Mouse (Mus musculus): ENCODE data around the gene Clip2. TPM values are rescaled to one million over a fixed set of nuclear protein-coding genes. Genes with fewer than 3 reads are reported as not detected.

The Clip2 gene
- polyA plus RNA-seq, 1 experiment from 2014 or later: 4.7 TPM

DNA sequence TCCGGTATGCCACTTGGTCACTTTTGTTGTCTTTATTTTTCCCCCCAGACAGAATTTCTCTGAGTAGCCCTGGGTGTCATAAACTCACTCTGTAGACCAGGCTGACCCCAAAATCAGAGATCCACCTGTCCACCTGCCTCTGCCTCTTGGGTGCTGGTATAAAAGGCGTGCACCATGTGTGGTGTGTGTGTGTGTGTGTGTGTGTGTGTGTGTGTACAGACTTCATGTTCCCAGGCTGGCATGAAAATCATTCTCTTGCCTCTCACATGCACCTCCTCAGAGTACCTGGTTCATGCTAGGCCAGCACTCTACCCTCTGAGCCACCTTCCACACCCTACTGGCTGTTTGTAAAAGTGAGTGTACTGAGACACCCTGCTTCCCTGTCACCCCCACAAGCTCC, 89.9 kb downstream of the Clip2 start:
- Histone ChIP-seq H3K36me3 (ENCODE audit: control insufficient read depth, insufficient read depth, low read length) (no peaks in the 10 kb centered on the region), H3K27me3 (replicated peaks; ENCODE audit: control insufficient read depth, insufficient read depth, low read length) (no peaks in the 10 kb centered on the region), H3K4me3 (ENCODE audit: low read depth, low read length) (no peak overlapping the region), H3K9ac (ENCODE audit: low read length) (no peak overlapping the region), H3K27ac (ENCODE audit: low read depth) (no peak overlapping the region), H3K4me1 (replicated peaks; ENCODE audit: control insufficient read depth, insufficient read depth, low read length) (peaks cover 11% of the 10 kb centered on the region), H3K4me2 (ENCODE audit: low read length) (no peak overlapping the region), H3K9me3 (ENCODE audit: control insufficient read depth, low read length) (no peaks in the 10 kb centered on the region)
- WGBS: 74% methylated on average over 2 of the region's 2 CpGs
- ATAC-seq (replicated peaks; ENCODE audit: low FRiP score, low TSS enrichment, low read depth): no peak
- no peak for DNase-seq (ENCODE audit: low spot score)

DNA sequence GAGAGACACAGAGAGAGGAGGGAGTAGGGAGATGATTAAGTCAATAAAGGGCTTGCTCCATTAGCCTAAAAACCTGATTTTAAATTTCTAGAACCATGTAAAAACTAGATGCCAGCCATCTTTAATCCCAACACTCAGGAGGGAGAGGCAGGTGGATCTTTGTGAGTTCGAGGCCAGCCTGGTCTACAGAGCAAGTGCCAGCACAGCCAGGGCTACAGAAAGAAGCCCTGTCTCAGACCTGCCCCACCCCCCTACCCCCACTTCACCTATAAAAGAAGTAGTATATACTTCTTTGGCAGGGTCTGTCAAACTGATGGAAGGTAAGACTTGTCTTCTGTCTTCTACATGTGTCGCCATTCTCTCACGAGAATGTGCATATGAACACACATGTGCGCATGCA, 91.7 kb downstream of the Clip2 start:
- Histone ChIP-seq H3K4me1 (replicated peaks; ENCODE audit: control insufficient read depth, insufficient read depth, low read length) (no peaks in the 10 kb centered on the region), H3K4me2 (ENCODE audit: low read length) (no peak overlapping the region), H3K36me3 (ENCODE audit: control insufficient read depth, insufficient read depth, low read length) (no peaks in the 10 kb centered on the region), H3K4me3 (ENCODE audit: low read depth, low read length) (no peak overlapping the region), H3K9me3 (ENCODE audit: control insufficient read depth, low read length) (no peaks in the 10 kb centered on the region), H3K27me3 (replicated peaks; ENCODE audit: control insufficient read depth, insufficient read depth, low read length) (no peaks in the 10 kb centered on the region), H3K27ac (ENCODE audit: low read depth) (no peak overlapping the region), H3K9ac (ENCODE audit: low read length) (no peak overlapping the region)
- DNase-seq (ENCODE audit: low spot score) (no peak), ATAC-seq (replicated peaks; ENCODE audit: low FRiP score, low TSS enrichment, low read depth) (no peak)
- 97% methylated on average over 4 of the region's 4 CpGs for WGBS

DNA sequence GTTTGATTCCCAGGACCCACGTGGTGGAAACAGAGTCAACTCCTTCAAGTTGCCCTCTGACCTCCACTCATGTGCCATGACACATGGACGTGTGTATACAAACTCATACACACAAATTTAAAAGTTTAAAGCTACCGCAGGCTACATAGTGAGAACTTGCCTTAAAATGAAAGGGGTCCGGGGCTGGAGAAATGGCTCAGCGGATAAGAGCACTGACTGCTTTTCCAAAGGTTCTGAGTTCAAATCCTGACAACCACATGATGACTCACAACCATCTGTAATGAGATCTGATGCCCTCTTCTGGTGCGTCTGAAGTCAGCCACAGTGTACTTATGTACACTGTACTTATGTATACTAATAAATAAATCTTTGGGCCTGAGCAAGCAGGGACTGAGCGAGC, 93.1 kb downstream of the Clip2 start:
- H3K4me1 ChIP-seq (replicated peaks; ENCODE audit: control insufficient read depth, insufficient read depth, low read length): peaks cover 5% of the 10 kb centered on the region; the same call in 1 of the 2 replicates
- no peak overlapping the region for H3K9ac ChIP-seq (ENCODE audit: low read length)
- H3K4me3 ChIP-seq (ENCODE audit: low read depth, low read length): no peak overlapping the region
- ATAC-seq (replicated peaks; ENCODE audit: low FRiP score, low TSS enrichment, low read depth): no peak
- H3K27ac ChIP-seq (ENCODE audit: low read depth): no peak overlapping the region
- H3K36me3 ChIP-seq (ENCODE audit: control insufficient read depth, insufficient read depth, low read length): no peaks in the 10 kb centered on the region
- H3K9me3 ChIP-seq (ENCODE audit: control insufficient read depth, low read length): no peaks in the 10 kb centered on the region
- 85% methylated on average over 7 of the region's 7 CpGs for WGBS
- no peak overlapping the region for H3K4me2 ChIP-seq (ENCODE audit: low read length)
- no peak for DNase-seq (ENCODE audit: low spot score)
- H3K27me3 ChIP-seq (replicated peaks; ENCODE audit: control insufficient read depth, insufficient read depth, low read length): no peaks in the 10 kb centered on the region

DNA sequence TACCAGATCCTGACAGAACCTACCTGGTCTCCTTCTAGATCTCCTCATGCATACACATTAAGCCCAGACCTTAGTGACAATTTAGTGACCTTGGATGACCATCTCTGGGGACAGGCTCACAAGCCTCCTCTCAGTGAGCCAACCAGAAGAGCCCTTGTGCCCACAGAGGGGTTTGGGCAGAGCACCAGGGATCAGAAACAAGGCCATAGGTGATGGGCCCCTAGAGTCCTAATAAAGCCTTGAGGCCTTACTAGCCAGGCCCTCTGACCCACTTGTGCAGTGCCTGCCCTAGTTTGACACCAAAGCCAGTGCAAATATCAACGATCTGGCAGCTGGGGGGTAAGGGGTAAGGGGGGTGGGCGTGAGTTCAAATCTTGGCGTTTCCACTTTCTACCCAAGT, 93.8 kb downstream of the Clip2 start:
- peaks cover 10% of the 10 kb centered on the region; the same call in 1 of the 2 replicates for H3K4me1 ChIP-seq (replicated peaks; ENCODE audit: control insufficient read depth, insufficient read depth, low read length)
- H3K27ac ChIP-seq (ENCODE audit: low read depth): no peak overlapping the region
- no peak for ATAC-seq (replicated peaks; ENCODE audit: low FRiP score, low TSS enrichment, low read depth)
- H3K27me3 ChIP-seq (replicated peaks; ENCODE audit: control insufficient read depth, insufficient read depth, low read length): no peaks in the 10 kb centered on the region
- H3K9me3 ChIP-seq (ENCODE audit: control insufficient read depth, low read length): no peaks in the 10 kb centered on the region
- WGBS: 86% methylated on average over 3 of the region's 3 CpGs
- H3K9ac ChIP-seq (ENCODE audit: low read length): no peak overlapping the region
- H3K4me2 ChIP-seq (ENCODE audit: low read length): no peak overlapping the region
- H3K4me3 ChIP-seq (ENCODE audit: low read depth, low read length): no peak overlapping the region
- H3K36me3 ChIP-seq (ENCODE audit: control insufficient read depth, insufficient read depth, low read length): no peaks in the 10 kb centered on the region
- no peak for DNase-seq (ENCODE audit: low spot score)

DNA sequence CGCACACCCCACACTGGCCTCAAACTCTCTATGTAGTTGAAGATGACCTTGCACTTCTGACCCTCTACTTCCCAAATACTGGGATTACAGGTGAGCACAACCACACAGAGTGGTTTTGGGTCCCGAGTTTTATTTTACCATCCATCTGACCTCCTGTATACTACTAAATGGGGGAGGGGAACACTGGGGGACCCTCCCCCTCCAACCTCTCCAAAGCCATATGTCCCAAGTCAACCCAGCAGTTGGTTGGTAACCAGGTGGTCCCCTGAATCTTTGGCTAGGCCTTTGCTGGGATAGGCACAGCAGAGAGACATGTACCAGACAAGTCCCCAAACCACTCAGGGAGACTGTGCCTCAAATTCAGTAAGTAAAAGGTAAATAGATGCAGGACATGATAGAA, 94.9 kb downstream of the Clip2 start:
- H3K4me3 ChIP-seq (ENCODE audit: low read depth, low read length): no peak overlapping the region
- DNase-seq (ENCODE audit: low spot score) (no peak), ATAC-seq (replicated peaks; ENCODE audit: low FRiP score, low TSS enrichment, low read depth) (no peak)
- no peaks in the 10 kb centered on the region for H3K9me3 ChIP-seq (ENCODE audit: control insufficient read depth, low read length)
- no peak overlapping the region for H3K9ac ChIP-seq (ENCODE audit: low read length)
- H3K4me1 ChIP-seq (replicated peaks; ENCODE audit: control insufficient read depth, insufficient read depth, low read length): peaks cover 12% of the 10 kb centered on the region; the same call in 1 of the 2 replicates
- no peak overlapping the region for H3K4me2 ChIP-seq (ENCODE audit: low read length)
- 94% methylated on average over 2 of the region's 2 CpGs for WGBS
- no peaks in the 10 kb centered on the region; the same call in 1 of the 2 replicates for H3K36me3 ChIP-seq (ENCODE audit: control insufficient read depth, insufficient read depth, low read length)
- H3K27ac ChIP-seq (ENCODE audit: low read depth): no peak overlapping the region
- no peaks in the 10 kb centered on the region for H3K27me3 ChIP-seq (replicated peaks; ENCODE audit: control insufficient read depth, insufficient read depth, low read length)

DNA sequence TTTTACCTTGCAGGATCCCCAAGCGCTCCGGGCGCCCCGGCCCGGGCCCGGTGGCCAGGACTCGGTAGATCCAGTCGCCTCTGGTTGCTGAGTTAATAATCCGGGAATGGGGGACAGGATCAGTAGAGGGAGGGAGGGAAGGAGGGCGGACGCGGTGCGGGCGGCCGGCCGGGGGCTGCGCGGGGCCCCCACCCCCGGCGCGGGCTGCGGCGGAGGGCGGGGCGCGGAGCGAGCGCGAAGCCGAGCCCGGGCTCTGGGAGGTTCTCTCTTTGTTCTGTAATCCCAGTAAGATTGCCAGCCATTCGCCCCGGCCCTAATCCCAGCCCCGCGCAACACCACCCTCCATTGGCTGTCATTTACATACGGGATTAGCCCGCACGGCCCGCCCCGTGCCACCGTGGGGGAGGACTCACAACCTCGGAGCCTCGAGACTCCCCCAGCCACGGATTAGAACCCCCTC, 95.7 kb downstream of the Clip2 start, which contains the start of gene Gtf2ird1:
Gene Gtf2ird1 (minus strand): TSS at position 214 of the 460 bp plus-strand sequence.
- Histone ChIP-seq H3K4me1 (replicated peaks; ENCODE audit: control insufficient read depth, insufficient read depth, low read length) (peaks cover 12% of the 10 kb centered on the region; the same call in 1 of the 2 replicates), H3K9me3 (ENCODE audit: control insufficient read depth, low read length) (no peaks in the 10 kb centered on the region), H3K9ac (ENCODE audit: low read length) (peak within 1 kb of the TSS; percentile 90), H3K27ac (ENCODE audit: low read depth) (peak within 1 kb of the TSS; percentile 91), H3K27me3 (replicated peaks; ENCODE audit: control insufficient read depth, insufficient read depth, low read length) (no peaks in the 10 kb centered on the region), H3K4me2 (ENCODE audit: low read length) (peak within 1 kb of the TSS; percentile 88), H3K4me3 (ENCODE audit: low read depth, low read length) (peak within 1 kb of the TSS; percentile 79), H3K36me3 (ENCODE audit: control insufficient read depth, insufficient read depth, low read length) (peaks cover 8% of the 10 kb centered on the region)
- DNase-seq (ENCODE audit: low spot score): peak; percentile 89
- 2% methylated on average over 43 of the region's 44 CpGs for WGBS
- peak; percentile 83 for ATAC-seq (replicated peaks; ENCODE audit: low FRiP score, low TSS enrichment, low read depth)

DNA sequence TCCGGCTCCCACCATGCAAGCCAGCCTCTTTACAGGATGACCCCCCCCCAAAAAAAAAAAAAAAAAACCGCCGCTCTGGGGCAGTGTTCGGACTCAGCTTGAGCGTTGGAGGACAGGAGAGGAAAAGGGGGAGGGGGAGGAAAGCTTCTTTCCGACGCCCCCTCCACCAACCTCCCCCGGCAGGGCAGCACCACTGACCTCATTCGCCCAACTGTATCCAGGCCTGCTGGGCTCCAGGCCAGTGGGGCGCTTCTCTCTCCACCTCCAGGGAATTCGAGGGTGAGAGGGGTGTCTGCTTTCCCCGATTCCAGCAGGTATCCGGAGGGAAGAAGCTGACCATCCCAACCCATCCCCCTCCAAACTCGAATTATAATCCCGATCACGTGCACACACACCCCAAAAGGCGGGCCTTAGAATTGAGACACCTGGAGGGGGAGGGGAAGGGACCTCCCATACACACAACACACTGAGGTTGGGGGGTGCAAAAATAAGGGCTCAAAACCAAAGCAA, 96.3 kb downstream of the Clip2 start:
- peak; percentile 89 for DNase-seq (ENCODE audit: low spot score)
- WGBS: 0% methylated on average over 16 of the region's 17 CpGs

DNA sequence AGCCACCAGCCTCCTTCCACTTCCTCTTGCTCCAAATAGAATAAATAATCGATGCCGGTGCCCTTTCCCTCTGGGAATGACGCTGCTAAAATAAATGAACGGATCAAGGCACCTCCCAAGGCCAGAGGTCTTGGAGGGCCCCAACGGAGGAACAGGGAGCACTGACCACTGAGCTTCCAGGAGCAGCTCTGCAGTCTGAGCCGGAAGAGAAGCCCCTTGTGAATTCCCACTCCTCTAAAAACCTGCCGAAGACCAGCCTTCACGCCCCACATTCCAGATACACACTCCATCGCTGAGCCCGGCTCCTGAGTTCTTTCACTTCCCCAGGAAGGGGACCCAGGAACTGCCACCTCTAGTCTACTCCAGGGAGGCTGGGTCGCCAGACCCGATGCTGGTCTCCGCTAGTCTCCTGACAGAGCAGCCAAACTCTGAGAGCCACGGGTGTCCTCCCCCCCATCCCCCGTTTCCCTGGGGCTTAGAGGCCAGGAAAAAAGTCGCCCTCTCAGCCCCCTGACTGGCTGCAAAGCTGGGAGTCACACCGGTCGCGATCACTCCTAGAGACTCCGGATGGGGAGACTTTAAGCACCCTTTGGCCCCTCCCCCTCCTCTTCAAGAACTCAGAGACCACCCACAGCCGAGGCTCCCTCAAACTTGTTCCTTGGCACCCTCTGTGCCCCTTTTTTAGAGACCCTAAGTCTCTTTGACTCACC, 96.9 kb downstream of the Clip2 start:
- H3K4me3 ChIP-seq (ENCODE audit: low read depth, low read length): peak overlapping the region; percentile 79
- H3K27ac ChIP-seq (ENCODE audit: low read depth): peak overlapping the region; percentile 91
- H3K9me3 ChIP-seq (ENCODE audit: control insufficient read depth, low read length): no peaks in the 10 kb centered on the region
- ATAC-seq (replicated peaks; ENCODE audit: low FRiP score, low TSS enrichment, low read depth) (peak; percentile 38), DNase-seq (ENCODE audit: low spot score) (peak; percentile 79)
- no peaks in the 10 kb centered on the region for H3K27me3 ChIP-seq (replicated peaks; ENCODE audit: control insufficient read depth, insufficient read depth, low read length)
- WGBS: under 1% methylated on average over 20 of the region's 21 CpGs
- peaks cover 12% of the 10 kb centered on the region; the same call in 1 of the 2 replicates for H3K4me1 ChIP-seq (replicated peaks; ENCODE audit: control insufficient read depth, insufficient read depth, low read length)
- H3K9ac ChIP-seq (ENCODE audit: low read length): peak overlapping the region; percentile 90
- peaks cover 9% of the 10 kb centered on the region for H3K36me3 ChIP-seq (ENCODE audit: control insufficient read depth, insufficient read depth, low read length)
- H3K4me2 ChIP-seq (ENCODE audit: low read length): peak overlapping the region; percentile 88

More for the DNA sequence above, 96.3 kb downstream of the Clip2 start:
- Histone ChIP-seq H3K9me3 (ENCODE audit: control insufficient read depth, low read length) (no peaks in the 10 kb centered on the region), H3K27me3 (replicated peaks; ENCODE audit: control insufficient read depth, insufficient read depth, low read length) (no peaks in the 10 kb centered on the region), H3K36me3 (ENCODE audit: control insufficient read depth, insufficient read depth, low read length) (peaks cover 9% of the 10 kb centered on the region), H3K27ac (ENCODE audit: low read depth) (peak overlapping the region; percentile 91), H3K4me2 (ENCODE audit: low read length) (peak overlapping the region; percentile 88), H3K4me3 (ENCODE audit: low read depth, low read length) (peak overlapping the region; percentile 79), H3K4me1 (replicated peaks; ENCODE audit: control insufficient read depth, insufficient read depth, low read length) (peaks cover 12% of the 10 kb centered on the region; the same call in 1 of the 2 replicates), H3K9ac (ENCODE audit: low read length) (peak overlapping the region; percentile 90)
- ATAC-seq (replicated peaks; ENCODE audit: low FRiP score, low TSS enrichment, low read depth): peak; percentile 73

All from intestine, embryonic 14.5 days (tissue).